8 mouse cellular contexts compared by ENCODE assay signal in genomic region chr7:37336851-37337531, GRCm38 (mm10).
DNase-seq lines count a peak whose midpoint lies in the region; ATAC-seq and TF ChIP-seq lines count a peak whose summit lies in the region.

No protein-coding gene starts in this region.

- no peak for TF ChIP-seq EP300 in liver, postnatal 0 days (IDR thresholded peaks at IDR 0.05; ENCODE audit: low read depth)

- H3K4me3 ChIP-seq in E14TG2a.4 (replicated peaks; ENCODE audit: low read length): peak overlapping the region; percentile 35; the same call in 1 of the 2 replicates
- H3K4me3 ChIP-seq in forebrain, embryonic 16.5 days (replicated peaks; ENCODE audit: low read length): peak overlapping the region; percentile 42
- peak overlapping the region; percentile 39 for H3K4me3 ChIP-seq in intestine, embryonic 16.5 days (ENCODE audit: low read length)
- no peak overlapping the region for H3K4me3 ChIP-seq in liver, postnatal 0 days (ENCODE audit: low read depth, low read length)
- H3K4me3 ChIP-seq in stomach, embryonic 14.5 days (ENCODE audit: low read depth, low read length): peak overlapping the region; percentile 32

- 2% methylated on average over 28 of the region's 28 CpGs for WGBS in forebrain, embryonic 16.5 days
- 6% methylated on average over 28 of the region's 28 CpGs for WGBS in intestine, embryonic 16.5 days
- 11% methylated on average over 28 of the region's 28 CpGs for WGBS in liver, postnatal 0 days (ENCODE audit: insufficient replicate concordance)
- WGBS in stomach, embryonic 14.5 days: 5% methylated on average over 28 of the region's 28 CpGs

- H3K4me2 ChIP-seq in forebrain, embryonic 16.5 days (ENCODE audit: low read length): peak overlapping the region; percentile 79
- H3K4me2 ChIP-seq in intestine, embryonic 16.5 days (ENCODE audit: low read depth, low read length): peak overlapping the region; percentile 71
- H3K4me2 ChIP-seq in liver, postnatal 0 days (ENCODE audit: low read depth, low read length): peak overlapping the region; percentile 26
- peak overlapping the region; percentile 65 for H3K4me2 ChIP-seq in stomach, embryonic 14.5 days (replicated peaks; ENCODE audit: low read depth, low read length)

- H3K27ac ChIP-seq in forebrain, embryonic 16.5 days (ENCODE audit: low read length): peak overlapping the region; percentile 90
- H3K27ac ChIP-seq in intestine, embryonic 16.5 days (ENCODE audit: low read length): no peak overlapping the region
- H3K27ac ChIP-seq in liver, postnatal 0 days (ENCODE audit: low read depth): no peak overlapping the region
- peak overlapping the region; percentile 41; the same call in 1 of the 2 replicates for H3K27ac ChIP-seq in stomach, embryonic 14.5 days (ENCODE audit: low read length)

- no peaks in the 10 kb centered on the region for H3K9me3 ChIP-seq in E14TG2a.4 (ENCODE audit: low read length)
- no peaks in the 10 kb centered on the region for H3K9me3 ChIP-seq in forebrain, embryonic 16.5 days (ENCODE audit: control insufficient read depth, low read length)
- H3K9me3 ChIP-seq in intestine, embryonic 16.5 days (ENCODE audit: control insufficient read depth, low read length): no peaks in the 10 kb centered on the region
- no peaks in the 10 kb centered on the region for H3K9me3 ChIP-seq in liver, postnatal 0 days (ENCODE audit: low read length)
- no peaks in the 10 kb centered on the region for H3K9me3 ChIP-seq in stomach, embryonic 14.5 days (ENCODE audit: control insufficient read depth, low read depth, low read length)

- no peaks in the 10 kb centered on the region for H3K36me3 ChIP-seq in E14TG2a.4 (ENCODE audit: insufficient read depth, low read length)
- H3K36me3 ChIP-seq in forebrain, embryonic 16.5 days (ENCODE audit: control insufficient read depth, insufficient read depth): no peaks in the 10 kb centered on the region
- H3K36me3 ChIP-seq in intestine, embryonic 16.5 days (ENCODE audit: control insufficient read depth, insufficient read depth, low read length): no peaks in the 10 kb centered on the region
- H3K36me3 ChIP-seq in liver, postnatal 0 days (replicated peaks; ENCODE audit: insufficient read depth, low read length): no peaks in the 10 kb centered on the region
- no peaks in the 10 kb centered on the region for H3K36me3 ChIP-seq in stomach, embryonic 14.5 days (ENCODE audit: control insufficient read depth, insufficient read depth, low read length)

- peaks cover 47% of the 10 kb centered on the region for H3K27me3 ChIP-seq in E14TG2a.4 (ENCODE audit: insufficient read depth, low read length)
- H3K27me3 ChIP-seq in forebrain, embryonic 16.5 days (replicated peaks; ENCODE audit: control insufficient read depth, insufficient read depth, low read length): no peaks in the 10 kb centered on the region
- peaks cover 2% of the 10 kb centered on the region; the same call in 1 of the 2 replicates for H3K27me3 ChIP-seq in intestine, embryonic 16.5 days (replicated peaks; ENCODE audit: control insufficient read depth, insufficient read depth, low read length)
- peaks cover 17% of the 10 kb centered on the region for H3K27me3 ChIP-seq in liver, postnatal 0 days (ENCODE audit: insufficient read depth, low read length)
- no peaks in the 10 kb centered on the region for H3K27me3 ChIP-seq in stomach, embryonic 14.5 days (ENCODE audit: control insufficient read depth, insufficient read depth, low read length)

- no peak for TF ChIP-seq CTCF in E14TG2a.4 (conservative IDR thresholded peaks at IDR 0.05; ENCODE audit: low read length)
- no peak for TF ChIP-seq CTCF in liver, postnatal 0 days (IDR thresholded peaks at IDR 0.05; ENCODE audit: low read depth)

- ATAC-seq in forebrain, embryonic 16.5 days: peak; percentile 86
- ATAC-seq in intestine, embryonic 16.5 days: no peak
- no peak for ATAC-seq in liver, postnatal 0 days
- ATAC-seq in stomach, embryonic 14.5 days (ENCODE audit: insufficient number of reproducible peaks, insufficient read depth, low FRiP score, low read depth): no peak
- no peak for ATAC-seq in activated CD4-positive, CD25-positive, alpha-beta regulatory T cell, adult 4 months

- DNase-seq in cerebellum, adult 11 months: peak; percentile 82
- no peak for DNase-seq in liver, postnatal 0 days
- no peak for DNase-seq in kidney, adult 8-10 months

- peak overlapping the region; percentile 57 for H3K9ac ChIP-seq in forebrain, embryonic 16.5 days (replicated peaks; ENCODE audit: low read depth, low read length)
- H3K9ac ChIP-seq in intestine, embryonic 16.5 days (ENCODE audit: low read depth, low read length): peak overlapping the region; percentile 59
- no peak overlapping the region for H3K9ac ChIP-seq in liver, postnatal 0 days (replicated peaks)
- H3K9ac ChIP-seq in stomach, embryonic 14.5 days (replicated peaks; ENCODE audit: low read depth, low read length): peak overlapping the region; percentile 29; the same call in 1 of the 2 replicates

- H3K4me1 ChIP-seq in E14TG2a.4 (replicated peaks; ENCODE audit: low read depth, low read length): peaks cover 22% of the 10 kb centered on the region
- H3K4me1 ChIP-seq in forebrain, embryonic 16.5 days (replicated peaks; ENCODE audit: control insufficient read depth, insufficient read depth, low read length): peaks cover 29% of the 10 kb centered on the region
- peaks cover 11% of the 10 kb centered on the region; the same call in 1 of the 2 replicates for H3K4me1 ChIP-seq in intestine, embryonic 16.5 days (ENCODE audit: control insufficient read depth, insufficient read depth, low read length)
- H3K4me1 ChIP-seq in liver, postnatal 0 days (ENCODE audit: insufficient read depth): no peaks in the 10 kb centered on the region
- peaks cover 13% of the 10 kb centered on the region; the same call in 1 of the 2 replicates for H3K4me1 ChIP-seq in stomach, embryonic 14.5 days (ENCODE audit: control insufficient read depth, insufficient read depth, low read length)

Comparison
In these comparisons a context has a peak if more than half of its experiments do, and no peak if none do; other contexts are left out.
1. H3K27ac ChIP-seq: peak in forebrain, embryonic 16.5 days (single experiment) and stomach, embryonic 14.5 days (single experiment); none in intestine, embryonic 16.5 days (single experiment) and liver, postnatal 0 days (single experiment).
2. H3K4me2 ChIP-seq: peak in every context shown above with its lines; median percentile 79 in forebrain, embryonic 16.5 days; 71 in intestine, embryonic 16.5 days; 65 in stomach, embryonic 14.5 days; 26 in liver, postnatal 0 days.